Mouse (Mus musculus): Measurements from ENCODE around the gene Cep83. TPM values are rescaled to one million over a fixed set of nuclear protein-coding genes. Genes with fewer than 3 reads are reported as not detected.

Cep83 gene
- polyA plus RNA-seq, 1 experiment from 2014 or later: 18.1 TPM

GRCm38 (mm10) chr10:94811907-94812851 is 123.7 kb downstream of the Cep83 start:
- Histone ChIP-seq H3K27me3 (replicated peaks) (no peaks in the 10 kb centered on the region), H3K4me1 (peaks cover 20% of the 10 kb centered on the region), H3K4me2 (no peak overlapping the region), H3K27ac (peak overlapping the region; percentile 27), H3K36me3 (replicated peaks) (0 out of 2 replicates have a peak, but pooled peaks cover 4% of the 10 kb centered on the region), H3K9ac (no peak overlapping the region), H3K4me3 (no peak overlapping the region), H3K9me3 (no peaks in the 10 kb centered on the region)
- peak; percentile 49; the same call in 1 of the 2 replicates for ATAC-seq (replicated peaks)
- 48% methylated on average over 17 of the region's 17 CpGs for WGBS

- H3K27me3 ChIP-seq (replicated peaks): no peaks in the 10 kb centered on the region
- 87% methylated on average over 3 of the region's 3 CpGs for WGBS
Observed at GRCm38 (mm10) chr10:94818127-94818526, 129.7 kb downstream of the Cep83 start.

GRCm38 (mm10) chr10:94818781-94819665 is 130.6 kb downstream of the Cep83 start:
- 92% methylated on average over 17 of the region's 17 CpGs for WGBS
- no peak for ATAC-seq (replicated peaks)

More at GRCm38 (mm10) chr10:94818127-94818526, 129.7 kb downstream of the Cep83 start:
- no peaks in the 10 kb centered on the region for H3K9me3 ChIP-seq
- ATAC-seq (replicated peaks): no peak
- H3K27ac ChIP-seq: no peak overlapping the region
- no peak overlapping the region for H3K9ac ChIP-seq
- 0 out of 2 replicates have a peak, but pooled peaks cover 3% of the 10 kb centered on the region for H3K36me3 ChIP-seq (replicated peaks)
- no peak overlapping the region for H3K4me2 ChIP-seq
- H3K4me1 ChIP-seq: peaks cover 7% of the 10 kb centered on the region; the same call in 1 of the 2 replicates
- H3K4me3 ChIP-seq: no peak overlapping the region

GRCm38 (mm10) chr10:94823971-94824760 is 135.7 kb downstream of the Cep83 start:
- Histone ChIP-seq H3K9me3 (no peaks in the 10 kb centered on the region), H3K4me2 (no peak overlapping the region), H3K9ac (no peak overlapping the region), H3K36me3 (replicated peaks) (0 out of 2 replicates have a peak, but pooled peaks cover 5% of the 10 kb centered on the region), H3K4me3 (no peak overlapping the region), H3K27me3 (replicated peaks) (no peaks in the 10 kb centered on the region), H3K27ac (peak overlapping the region; percentile 6; the same call in 1 of the 2 replicates), H3K4me1 (peaks cover 14% of the 10 kb centered on the region; the same call in 1 of the 2 replicates)
- no peak for ATAC-seq (replicated peaks)
- WGBS: 59% methylated on average over 11 of the region's 11 CpGs

More at GRCm38 (mm10) chr10:94818781-94819665, 130.6 kb downstream of the Cep83 start:
- Histone ChIP-seq H3K4me1 (peaks cover 10% of the 10 kb centered on the region), H3K27me3 (replicated peaks) (no peaks in the 10 kb centered on the region), H3K9me3 (no peaks in the 10 kb centered on the region), H3K9ac (no peak overlapping the region), H3K27ac (no peak overlapping the region), H3K36me3 (replicated peaks) (0 out of 2 replicates have a peak, but pooled peaks cover 3% of the 10 kb centered on the region), H3K4me2 (no peak overlapping the region), H3K4me3 (no peak overlapping the region)

- no peaks in the 10 kb centered on the region for H3K27me3 ChIP-seq (replicated peaks)
- 88% methylated on average over 2 of the region's 2 CpGs for WGBS
Observed at GRCm38 (mm10) chr10:94825951-94826350, 137.5 kb downstream of the Cep83 start.

GRCm38 (mm10) chr10:94826436-94826835 is 138.0 kb downstream of the Cep83 start:
- Histone ChIP-seq H3K4me3 (no peak overlapping the region), H3K9me3 (no peaks in the 10 kb centered on the region), H3K4me1 (peaks cover 22% of the 10 kb centered on the region; the same call in 1 of the 2 replicates), H3K36me3 (replicated peaks) (peaks cover 4% of the 10 kb centered on the region; the same call in 1 of the 2 replicates), H3K27ac (no peak overlapping the region), H3K9ac (no peak overlapping the region), H3K4me2 (no peak overlapping the region), H3K27me3 (replicated peaks) (no peaks in the 10 kb centered on the region)
- 90% methylated on average over 12 of the region's 12 CpGs for WGBS
- ATAC-seq (replicated peaks): no peak

More at GRCm38 (mm10) chr10:94825951-94826350, 137.5 kb downstream of the Cep83 start:
- no peak overlapping the region for H3K4me2 ChIP-seq
- H3K9ac ChIP-seq: no peak overlapping the region
- H3K4me1 ChIP-seq: peaks cover 22% of the 10 kb centered on the region; the same call in 1 of the 2 replicates
- H3K9me3 ChIP-seq: no peaks in the 10 kb centered on the region
- no peak overlapping the region for H3K27ac ChIP-seq
- H3K36me3 ChIP-seq (replicated peaks): 0 out of 2 replicates have a peak, but pooled peaks cover 3% of the 10 kb centered on the region
- no peak for ATAC-seq (replicated peaks)
- no peak overlapping the region for H3K4me3 ChIP-seq

- Histone ChIP-seq H3K4me2 (no peak overlapping the region), H3K9ac (no peak overlapping the region), H3K4me1 (peaks cover 22% of the 10 kb centered on the region; the same call in 1 of the 2 replicates), H3K27ac (no peak overlapping the region), H3K27me3 (replicated peaks) (no peaks in the 10 kb centered on the region), H3K36me3 (replicated peaks) (peaks cover 7% of the 10 kb centered on the region; the same call in 1 of the 2 replicates), H3K9me3 (no peaks in the 10 kb centered on the region), H3K4me3 (no peak overlapping the region)
- WGBS: 86% methylated on average over 10 of the region's 10 CpGs
- no peak for ATAC-seq (replicated peaks)
Observed at GRCm38 (mm10) chr10:94827325-94827724, 138.9 kb downstream of the Cep83 start.

GRCm38 (mm10) chr10:94827890-94828733 is 139.7 kb downstream of the Cep83 start:
- Histone ChIP-seq H3K9ac (no peak overlapping the region), H3K36me3 (replicated peaks) (peaks cover 14% of the 10 kb centered on the region; the same call in 1 of the 2 replicates), H3K4me2 (no peak overlapping the region), H3K4me1 (peaks cover 22% of the 10 kb centered on the region; the same call in 1 of the 2 replicates), H3K4me3 (no peak overlapping the region), H3K27me3 (replicated peaks) (no peaks in the 10 kb centered on the region), H3K27ac (no peak overlapping the region), H3K9me3 (no peaks in the 10 kb centered on the region)
- ATAC-seq (replicated peaks): no peak
- WGBS: 89% methylated on average over 14 of the region's 14 CpGs

- no peak overlapping the region for H3K27ac ChIP-seq
- peaks cover 19% of the 10 kb centered on the region; the same call in 1 of the 2 replicates for H3K4me1 ChIP-seq
- H3K36me3 ChIP-seq (replicated peaks): peaks cover 14% of the 10 kb centered on the region; the same call in 1 of the 2 replicates
- H3K4me3 ChIP-seq: no peak overlapping the region
- no peaks in the 10 kb centered on the region for H3K9me3 ChIP-seq
- WGBS: 93% methylated on average over 7 of the region's 7 CpGs
- H3K27me3 ChIP-seq (replicated peaks): no peaks in the 10 kb centered on the region
- ATAC-seq (replicated peaks): no peak
- no peak overlapping the region for H3K9ac ChIP-seq
- H3K4me2 ChIP-seq: no peak overlapping the region
Observed at GRCm38 (mm10) chr10:94828734-94829230, 140.3 kb downstream of the Cep83 start.

GRCm38 (mm10) chr10:94829407-94829806 is 141.0 kb downstream of the Cep83 start:
- Histone ChIP-seq H3K9ac (no peak overlapping the region), H3K4me3 (no peak overlapping the region), H3K27ac (peak overlapping the region; percentile 72), H3K4me2 (no peak overlapping the region), H3K4me1 (peaks cover 13% of the 10 kb centered on the region; the same call in 1 of the 2 replicates), H3K36me3 (replicated peaks) (peaks cover 14% of the 10 kb centered on the region; the same call in 1 of the 2 replicates), H3K27me3 (replicated peaks) (no peaks in the 10 kb centered on the region), H3K9me3 (no peaks in the 10 kb centered on the region)
- ATAC-seq (replicated peaks): peak; percentile 85
- 46% methylated on average over 6 of the region's 6 CpGs for WGBS
